Mouse (Mus musculus): ENCODE data around the gene S100a5. TPM values are rescaled to one million over a fixed set of nuclear protein-coding genes. Genes with fewer than 3 reads are reported as not detected.

Gene S100a5
- polyA plus RNA-seq, 1 experiment = 0.19 TPM

- H3K79me2 ChIP-seq (ENCODE audit: control insufficient read depth, insufficient read depth) = no peaks in the 10 kb centered on the region
- TF ChIP-seq POLR2AphosphoS2 (IDR thresholded peaks at IDR 0.05; ENCODE audit: insufficient read length, low read depth) (no peak), TCF12 (IDR thresholded peaks at IDR 0.05; ENCODE audit: insufficient read depth, poor library complexity, severe bottlenecking) (no peak), REST (IDR thresholded peaks at IDR 0.05; ENCODE audit: insufficient read depth, insufficient read length) (no peak), POLR2A (IDR thresholded peaks at IDR 0.05; ENCODE audit: insufficient read length, low read depth) (no peak), USF1 (IDR thresholded peaks at IDR 0.05; ENCODE audit: low read depth) (no peak), MYOG (IDR thresholded peaks at IDR 0.05; ENCODE audit: control insufficient read depth in 1 of 3, insufficient read depth in 1 of 3, insufficient read length in 2 of 3, low read depth in 2 of 3) (no peak), E2F4 (IDR thresholded peaks at IDR 0.05; ENCODE audit: insufficient read depth) (no peak), MAX (IDR thresholded peaks at IDR 0.05; ENCODE audit: low read depth) (no peak), SRF (IDR thresholded peaks at IDR 0.05; ENCODE audit: control insufficient read depth, insufficient read length, low read depth) (no peak), CEBPB (IDR thresholded peaks at IDR 0.05; ENCODE audit: insufficient read depth, poor library complexity, severe bottlenecking) (no peak), MYOD1 (IDR thresholded peaks at IDR 0.05; ENCODE audit: control insufficient read depth in 1 of 3, insufficient read length in 2 of 3, low read depth in 2 of 3) (no peak), TCF3 (IDR thresholded peaks at IDR 0.05; ENCODE audit: insufficient read length, low read depth) (no peak)
- no peaks in the 10 kb centered on the region for H3K36me3 ChIP-seq (ENCODE audit: control insufficient read depth, insufficient read depth)
- H3K4me3 ChIP-seq = no peak overlapping the region
- H3ac ChIP-seq (ENCODE audit: control insufficient read depth, insufficient read length) = no peak overlapping the region
- no peaks in the 10 kb centered on the region for H3K27me3 ChIP-seq (ENCODE audit: control insufficient read depth, insufficient read depth, insufficient read length)
- no peak overlapping the region for H3K4me2 ChIP-seq (ENCODE audit: low read depth)
Observed at GRCm38 (mm10) chr3:90659364-90660044, 51.2 kb downstream of the S100a5 start.

Other genes starting within 250 kb of the S100a5 start
- 3.4 TPM for gene Slc27a3, start 218.6 kb upstream of the S100a5 start, polyA plus RNA-seq (2012; fragmentation: generic; extraction: Trizol)
- 24.2 TPM for gene Ints3, start 174.9 kb upstream of the S100a5 start, polyA plus RNA-seq (2012; fragmentation: generic; extraction: Trizol)
- 0.22 TPM for gene Npr1, start 142.7 kb upstream of the S100a5 start, polyA plus RNA-seq (2012; fragmentation: generic; extraction: Trizol)
- gene Ilf2, start 132.4 kb upstream of the S100a5 start, polyA plus RNA-seq (2012; fragmentation: generic; extraction: Trizol) = 50.4 TPM
- gene Snapin, start 117.5 kb upstream of the S100a5 start, polyA plus RNA-seq (2012; fragmentation: generic; extraction: Trizol) = 33.7 TPM
- gene Chtop, start 99.0 kb upstream of the S100a5 start, polyA plus RNA-seq (2012; fragmentation: generic; extraction: Trizol) = 108 TPM
- gene S100a1, start 94.1 kb upstream of the S100a5 start, polyA plus RNA-seq (2012; fragmentation: generic; extraction: Trizol) = 189 TPM
- gene S100a13, start 94.1 kb upstream of the S100a5 start, polyA plus RNA-seq (2012; fragmentation: generic; extraction: Trizol) = 106 TPM
- gene S100a14, start 81.7 kb upstream of the S100a5 start, polyA plus RNA-seq (2012; fragmentation: generic; extraction: Trizol) = 2.9 TPM
- gene S100a16, start 71.3 kb upstream of the S100a5 start, polyA plus RNA-seq (2012; fragmentation: generic; extraction: Trizol) = 210 TPM
- gene S100a3, start 47.9 kb upstream of the S100a5 start, polyA plus RNA-seq (2012; fragmentation: generic; extraction: Trizol) = 4.7 TPM
- gene S100a2, start 18.3 kb upstream of the S100a5 start, polyA plus RNA-seq (2012; fragmentation: generic; extraction: Trizol) = not detected
- gene Gm42674, start 6.6 kb upstream of the S100a5 start, polyA plus RNA-seq (2012; fragmentation: generic; extraction: Trizol) = 0.89 TPM
- gene S100a4, start 4.8 kb upstream of the S100a5 start, polyA plus RNA-seq (2012; fragmentation: generic; extraction: Trizol) = 3,627 TPM
- 2,472 TPM for gene S100a6, start 4.4 kb downstream of the S100a5 start, polyA plus RNA-seq (2012; fragmentation: generic; extraction: Trizol)
- 0.37 TPM for gene S100a7a, start 45.5 kb downstream of the S100a5 start, polyA plus RNA-seq (2012; fragmentation: generic; extraction: Trizol)
- gene S100a8, start 60.5 kb downstream of the S100a5 start, polyA plus RNA-seq (2012; fragmentation: generic; extraction: Trizol) = not detected
- not detected for gene S100a9, start 87.2 kb downstream of the S100a5 start, polyA plus RNA-seq (2012; fragmentation: generic; extraction: Trizol)
- not detected for gene Pglyrp4, start 118.4 kb downstream of the S100a5 start, polyA plus RNA-seq (2012; fragmentation: generic; extraction: Trizol)
- not detected for gene Gm5849, start 169.4 kb downstream of the S100a5 start, polyA plus RNA-seq (2012; fragmentation: generic; extraction: Trizol)

Measured in myocyte (in vitro differentiated cells).